Mouse (Mus musculus) hindbrain, embryonic 16.5 days (tissue): ENCODE measurements at regions not wholly inside any gene's neighbourhood (a gene's known extent, or its start where the extent isn't known, plus 50 kb on each side); places are given as distances from the start of the nearest gene placed in this dataset.
A peak's percentile ranks its signal among the peaks of the same experiment; 100 is the strongest.

Experiments
- ATAC-seq: fragments of 200-750 bp; cut with Nextera tagmentation; 2 replicates; pipeline ENCODE4 v1.8.0; 2017; ENCODE audit warnings: moderate TSS enrichment, moderate library complexity
- H3K27ac ChIP-seq: fragments of 300-500 bp; sonication (generic); 2 replicates; pipeline ENCODE4 v1.5.1; 2014; ENCODE audit warnings: low read depth, mild to moderate bottlenecking, control low read depth, low read length, moderate library complexity
- H3K27me3 ChIP-seq: fragments of 300-500 bp; sonication (generic); replicated peaks from 2 replicates; pipeline ENCODE4 v1.6.1; 2014; ENCODE audit warnings: low read length; ENCODE audit not compliant: control insufficient read depth, insufficient read depth
- H3K36me3 ChIP-seq: fragments of 300-500 bp; sonication (generic); 2 replicates; pipeline ENCODE4 v1.6.1; 2014; ENCODE audit warnings: mild to moderate bottlenecking, low read length, moderate library complexity, mixed read lengths; ENCODE audit not compliant: control insufficient read depth, insufficient read depth
- H3K4me1 ChIP-seq: fragments of 300-500 bp; sonication (generic); 2 replicates; pipeline ENCODE4 v1.6.1; 2014; ENCODE audit warnings: low read depth, low read length; ENCODE audit not compliant: control insufficient read depth, insufficient read depth
- H3K4me2 ChIP-seq: fragments of 300-500 bp; sonication (generic); 2 replicates; pipeline ENCODE4 v1.6.1; 2014; ENCODE audit warnings: mild to moderate bottlenecking, low read length, control low read depth, moderate library complexity
- H3K4me3 ChIP-seq: fragments of 300-500 bp; sonication (generic); 2 replicates; pipeline ENCODE4 v1.5.1; 2014; ENCODE audit warnings: mild to moderate bottlenecking, low read length, control low read depth, moderate library complexity
- H3K9ac ChIP-seq: fragments of 300-500 bp; sonication (generic); 2 replicates; pipeline ENCODE4 v1.6.1; 2014; ENCODE audit warnings: low read depth, mild to moderate bottlenecking, control low read depth, low read length, moderate library complexity
- H3K9me3 ChIP-seq: fragments of 300-500 bp; sonication (generic); 2 replicates; pipeline ENCODE4 v1.6.1; 2014; ENCODE audit warnings: mild to moderate bottlenecking, low read length, moderate library complexity; ENCODE audit not compliant: control insufficient read depth
- WGBS: fragments of 180-500 bp; shearing (Covaris S2); extraction: QIAGEN DNeasy Blood & Tissue Kit; methylation state at CpG from one replicate; pipeline ENCODE4 v1.1.7; 2014; 5-methylcytosine and 5-hydroxymethylcytosine counted together

DNA sequence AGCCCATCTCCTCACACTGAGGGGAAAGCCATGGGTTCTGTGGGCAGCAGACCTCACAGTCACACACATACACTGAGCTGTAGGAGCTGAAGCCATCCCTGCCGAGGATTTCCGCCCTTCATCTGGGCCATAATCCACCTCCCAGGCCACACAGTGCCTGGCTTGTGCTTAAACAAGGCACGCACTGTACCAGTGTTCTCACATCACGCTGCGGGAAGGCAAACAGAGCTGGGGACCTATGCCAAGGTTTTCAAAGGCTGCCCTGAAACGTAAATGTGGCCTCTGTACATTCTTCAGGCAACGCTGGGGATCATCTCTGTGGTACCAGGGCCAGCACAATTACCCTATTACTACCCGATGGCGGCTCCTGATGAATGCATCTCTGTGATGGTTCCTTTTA lies 627.6 kb downstream of the Insc start:
- Histone ChIP-seq H3K4me2 (no peak overlapping the region), H3K27me3 (no peaks in the 10 kb centered on the region), H3K27ac (no peak overlapping the region), H3K9me3 (no peaks in the 10 kb centered on the region), H3K4me1 (no peaks in the 10 kb centered on the region; the same call in 1 of the 2 replicates), H3K4me3 (no peak overlapping the region), H3K9ac (no peak overlapping the region), H3K36me3 (no peaks in the 10 kb centered on the region)
- peak; percentile 91 for ATAC-seq
- WGBS, result 52% methylated on average over 9 of the region's 9 CpGs

DNA sequence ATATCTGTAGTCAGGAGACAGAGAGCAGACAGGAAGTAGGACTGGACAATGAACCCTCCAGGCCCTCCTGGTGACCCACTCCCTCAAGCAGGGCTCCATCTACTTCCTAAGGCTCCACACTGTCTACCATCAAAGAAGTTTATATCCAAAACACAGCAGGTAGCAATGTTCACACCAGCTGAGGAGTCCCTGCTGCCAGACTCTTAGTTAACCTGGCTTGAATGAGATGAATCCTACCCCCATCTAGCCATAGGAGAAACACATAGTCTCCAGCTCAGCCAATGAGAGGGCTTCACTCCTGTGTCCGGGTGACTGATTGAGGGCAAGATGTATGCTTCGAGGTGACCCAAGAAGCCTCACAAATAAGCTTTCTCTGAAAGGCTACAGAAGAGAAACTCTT lies 629.4 kb downstream of the Insc start:
- WGBS, result 60% methylated on average over 2 of the region's 2 CpGs
- Histone ChIP-seq H3K9me3 (no peaks in the 10 kb centered on the region), H3K9ac (no peak overlapping the region), H3K4me1 (no peaks in the 10 kb centered on the region; the same call in 1 of the 2 replicates), H3K36me3 (no peaks in the 10 kb centered on the region), H3K4me3 (no peak overlapping the region), H3K27ac (no peak overlapping the region), H3K27me3 (no peaks in the 10 kb centered on the region), H3K4me2 (no peak overlapping the region)
- no peak for ATAC-seq

DNA sequence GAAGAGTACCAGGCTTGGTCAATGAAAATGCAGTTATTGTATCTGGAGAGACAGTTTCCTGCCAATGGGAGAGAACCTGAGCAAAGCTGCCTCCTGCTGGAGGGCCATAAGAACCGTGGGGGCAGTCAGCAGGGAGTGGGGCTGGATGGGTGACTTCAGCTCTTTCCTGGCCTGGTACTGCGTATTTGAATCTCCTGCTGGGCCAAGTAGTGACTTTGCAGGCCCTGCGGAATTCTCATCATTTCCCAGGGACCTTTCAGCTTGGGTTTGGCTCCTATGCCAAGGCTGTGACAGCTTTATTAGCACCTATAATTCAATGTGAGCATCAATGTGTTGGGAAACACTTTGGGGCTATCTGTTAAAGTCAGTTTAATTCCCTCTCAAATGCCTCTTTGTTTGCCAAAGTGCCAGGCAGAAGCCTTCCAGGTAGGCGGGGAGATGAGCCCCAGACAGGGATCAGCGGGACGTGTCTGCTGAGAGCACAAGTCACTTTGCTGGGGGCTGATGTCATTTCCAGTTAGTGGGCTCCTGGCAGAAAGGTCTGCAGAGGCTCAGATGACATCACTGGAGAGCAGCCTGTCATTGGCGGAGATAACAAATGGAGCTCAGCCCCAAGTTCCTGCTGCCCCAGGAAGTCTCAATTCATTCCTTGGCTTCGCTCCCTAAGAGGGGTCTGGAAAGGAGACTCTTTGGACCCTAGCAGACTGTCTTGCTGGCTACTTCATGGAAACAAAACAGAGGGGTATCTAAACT lies 630.5 kb downstream of the Insc start:
- Histone ChIP-seq H3K4me1 (no peaks in the 10 kb centered on the region; the same call in 1 of the 2 replicates), H3K27ac (no peak overlapping the region), H3K9ac (no peak overlapping the region), H3K4me2 (no peak overlapping the region), H3K27me3 (no peaks in the 10 kb centered on the region), H3K4me3 (no peak overlapping the region), H3K9me3 (no peaks in the 10 kb centered on the region), H3K36me3 (no peaks in the 10 kb centered on the region)
- 61% methylated on average over 8 of the region's 8 CpGs for WGBS
- ATAC-seq, result no peak

DNA sequence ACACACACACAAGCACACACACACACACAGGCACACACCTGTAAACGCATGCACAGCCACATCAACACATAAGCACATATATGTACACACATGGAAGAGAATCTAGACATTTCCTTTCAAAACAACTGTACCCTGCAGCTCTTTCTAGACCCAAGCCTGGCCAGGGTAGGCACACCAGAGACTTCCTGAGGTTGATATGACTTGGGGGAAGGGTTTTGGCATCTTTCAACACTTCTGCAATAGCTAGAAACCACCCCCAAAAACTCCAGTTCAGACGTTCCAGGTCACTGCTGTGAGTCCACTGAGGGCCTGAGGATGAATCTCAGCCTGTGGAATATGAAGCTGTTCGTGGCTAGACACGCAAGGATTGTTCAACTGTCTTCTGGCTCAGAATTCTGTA lies 632.6 kb downstream of the Insc start:
- H3K4me3 ChIP-seq, result no peak overlapping the region
- H3K4me1 ChIP-seq, result 0 out of 2 replicates have a peak, but pooled peaks cover 2% of the 10 kb centered on the region
- H3K36me3 ChIP-seq, result no peaks in the 10 kb centered on the region
- H3K27me3 ChIP-seq, result no peaks in the 10 kb centered on the region
- H3K27ac ChIP-seq, result no peak overlapping the region
- no peak overlapping the region for H3K4me2 ChIP-seq
- no peak for ATAC-seq
- H3K9ac ChIP-seq, result no peak overlapping the region
- WGBS, result 91% methylated on average over 4 of the region's 4 CpGs
- H3K9me3 ChIP-seq, result no peaks in the 10 kb centered on the region

DNA sequence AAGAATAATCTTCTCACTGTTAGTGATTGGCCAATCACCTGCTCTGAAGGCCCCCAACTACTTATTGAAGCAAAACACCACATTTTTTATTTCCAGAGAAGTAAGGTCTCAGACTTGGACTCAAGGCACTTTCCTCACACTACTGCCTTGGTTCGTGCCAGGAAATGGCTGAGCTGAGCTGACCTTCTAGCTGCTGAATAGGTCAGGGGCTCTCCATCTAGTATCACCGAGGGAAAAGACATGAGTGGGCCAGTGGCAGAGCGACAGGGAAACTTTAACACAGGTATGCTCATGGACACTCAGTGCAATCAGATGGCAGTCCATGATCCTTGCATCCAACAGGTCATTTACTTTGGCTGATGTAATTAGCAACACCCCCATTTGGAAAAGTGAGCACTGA lies 635.3 kb downstream of the Insc start:
- Histone ChIP-seq H3K4me1 (0 out of 2 replicates have a peak, but pooled peaks cover 2% of the 10 kb centered on the region), H3K27me3 (no peaks in the 10 kb centered on the region), H3K36me3 (no peaks in the 10 kb centered on the region), H3K9ac (no peak overlapping the region), H3K4me2 (no peak overlapping the region), H3K27ac (no peak overlapping the region), H3K9me3 (no peaks in the 10 kb centered on the region), H3K4me3 (no peak overlapping the region)
- no peak for ATAC-seq
- WGBS, result 96% methylated on average over 3 of the region's 3 CpGs

DNA sequence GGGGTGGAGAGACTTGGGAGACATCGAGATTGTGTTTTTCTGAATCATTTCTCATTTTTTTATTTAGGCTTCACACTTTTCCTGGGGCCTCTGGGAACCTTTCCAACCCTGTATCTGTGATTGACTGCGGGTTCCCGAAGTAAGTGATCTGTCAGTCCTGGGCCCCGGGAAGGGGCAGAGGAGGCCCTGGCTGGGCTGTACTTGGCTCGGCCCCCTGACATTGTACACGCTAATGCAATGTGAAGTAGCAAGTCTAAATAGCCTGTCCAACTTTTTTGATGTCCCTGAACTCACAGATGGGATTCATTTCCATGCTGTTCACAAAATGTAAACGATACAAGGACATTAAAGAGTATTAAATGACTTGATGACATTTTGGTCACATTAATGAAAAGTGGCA lies 636.1 kb downstream of the Insc start:
- Histone ChIP-seq H3K4me1 (0 out of 2 replicates have a peak, but pooled peaks cover 2% of the 10 kb centered on the region), H3K9ac (no peak overlapping the region), H3K27me3 (no peaks in the 10 kb centered on the region), H3K9me3 (no peaks in the 10 kb centered on the region), H3K4me2 (no peak overlapping the region), H3K36me3 (no peaks in the 10 kb centered on the region), H3K27ac (no peak overlapping the region), H3K4me3 (no peak overlapping the region)
- ATAC-seq, result peak; percentile 63; the same call in 1 of the 2 replicates
- 34% methylated on average over 7 of the region's 7 CpGs for WGBS

DNA sequence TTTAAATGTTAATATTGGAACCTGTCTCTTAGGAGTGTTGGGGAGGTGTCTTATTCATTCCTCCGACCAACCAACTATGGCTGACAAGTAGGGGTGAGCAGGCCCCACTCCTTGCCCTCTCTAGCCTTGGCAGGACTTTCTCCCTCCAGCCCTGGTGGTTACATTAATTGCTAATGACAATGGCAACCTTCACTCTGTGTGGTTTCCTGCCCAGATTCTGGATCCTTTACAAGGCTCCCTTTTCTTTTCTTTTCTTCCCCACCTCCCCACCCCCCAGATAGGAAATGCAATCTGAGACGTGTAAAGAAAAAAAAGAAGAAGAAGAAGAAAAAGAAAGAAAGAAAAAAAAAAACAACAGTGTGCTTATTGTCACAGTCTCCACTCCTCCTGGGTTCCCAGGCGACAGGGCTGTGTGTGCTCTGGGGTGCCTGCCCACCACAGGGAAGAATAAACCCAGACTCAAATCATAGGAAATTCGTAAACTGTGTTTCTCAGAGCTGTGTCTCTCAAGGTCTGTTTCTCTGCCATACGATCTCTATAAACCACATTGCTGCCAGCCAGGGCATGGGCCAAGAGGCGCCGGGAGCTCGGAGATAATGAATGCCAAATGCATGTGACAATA lies 637.6 kb downstream of the Insc start:
- Histone ChIP-seq H3K27me3 (no peaks in the 10 kb centered on the region), H3K9me3 (no peaks in the 10 kb centered on the region), H3K4me1 (0 out of 2 replicates have a peak, but pooled peaks cover 2% of the 10 kb centered on the region), H3K36me3 (no peaks in the 10 kb centered on the region), H3K27ac (peak overlapping the region; percentile 54; the same call in 1 of the 2 replicates), H3K4me2 (no peak overlapping the region), H3K4me3 (no peak overlapping the region), H3K9ac (no peak overlapping the region)
- 31% methylated on average over 8 of the region's 8 CpGs for WGBS
- ATAC-seq, result peak; percentile 60

DNA sequence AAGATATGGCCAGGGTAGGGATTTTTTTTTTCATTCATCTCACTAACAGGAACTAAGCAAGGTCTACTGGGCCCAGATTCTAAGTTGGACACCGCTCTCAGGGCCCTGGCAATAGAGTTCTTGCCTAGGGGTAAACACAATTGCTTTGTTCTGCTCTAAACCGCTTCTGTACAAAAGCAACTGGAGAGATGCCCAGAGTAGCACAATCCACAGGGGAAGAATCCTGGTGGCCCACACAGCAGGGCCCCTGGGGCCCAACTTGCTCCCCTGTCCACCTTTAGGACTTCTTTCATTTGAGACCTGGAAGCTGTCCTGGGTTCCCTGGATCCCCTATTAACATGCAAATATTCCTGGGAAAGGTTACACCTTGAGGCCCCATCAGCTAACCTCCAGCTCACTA lies 639.4 kb downstream of the Insc start:
- H3K4me1 ChIP-seq, result 0 out of 2 replicates have a peak, but pooled peaks cover 2% of the 10 kb centered on the region
- no peaks in the 10 kb centered on the region for H3K27me3 ChIP-seq
- H3K4me2 ChIP-seq, result no peak overlapping the region
- no peak overlapping the region for H3K4me3 ChIP-seq
- ATAC-seq, result no peak
- WGBS, result 22% methylated on average over 2 of the region's 2 CpGs
- H3K9me3 ChIP-seq, result no peaks in the 10 kb centered on the region
- no peak overlapping the region for H3K9ac ChIP-seq
- no peak overlapping the region for H3K27ac ChIP-seq
- no peaks in the 10 kb centered on the region for H3K36me3 ChIP-seq

DNA sequence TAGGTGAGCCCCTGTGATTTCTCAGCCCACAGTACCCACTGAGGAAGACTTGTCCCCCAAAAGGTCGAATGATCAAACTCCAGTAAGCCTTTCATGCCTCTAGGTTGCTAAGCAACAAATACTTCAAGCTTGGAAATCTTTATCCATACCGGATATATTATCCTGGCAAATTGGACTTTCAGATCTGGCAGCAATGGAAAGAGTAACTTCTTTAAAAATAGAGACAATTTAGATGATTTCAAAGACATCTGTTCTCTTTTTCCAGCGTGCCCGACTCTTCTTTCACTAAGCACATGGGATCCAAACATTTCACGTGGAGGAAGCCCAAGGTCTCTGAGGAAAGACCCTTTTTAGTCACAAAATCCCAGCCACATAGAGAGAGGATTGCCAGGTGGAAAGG lies 645.4 kb downstream of the Insc start:
- H3K36me3 ChIP-seq, result no peaks in the 10 kb centered on the region
- 58% methylated on average over 5 of the region's 5 CpGs for WGBS
- H3K4me3 ChIP-seq, result no peak overlapping the region
- no peaks in the 10 kb centered on the region for H3K9me3 ChIP-seq
- no peak overlapping the region for H3K9ac ChIP-seq
- no peak overlapping the region for H3K4me2 ChIP-seq
- ATAC-seq, result no peak
- no peak overlapping the region for H3K27ac ChIP-seq
- H3K27me3 ChIP-seq, result no peaks in the 10 kb centered on the region
- H3K4me1 ChIP-seq, result no peaks in the 10 kb centered on the region
